Mouse (Mus musculus) hindbrain, embryonic 12.5 days (tissue): ENCODE results near the gene Erc2. TPM values are rescaled to one million over a fixed set of nuclear protein-coding genes. Genes with fewer than 3 reads are reported as not detected.

Experiments used
- ATAC-seq: fragments of 200-750 bp; cut with Nextera tagmentation; 2 replicates; pipeline ENCODE4 v1.8.0; 2017; ENCODE audit warnings: moderate TSS enrichment; ENCODE audit not compliant: low FRiP score
- H3K27ac ChIP-seq: fragments of 300-500 bp; sonication (generic); 2 replicates; pipeline ENCODE4 v1.5.1; 2016; ENCODE audit warnings: mild to moderate bottlenecking
- H3K27me3 ChIP-seq: fragments of 300-500 bp; sonication (generic); 2 replicates; pipeline ENCODE4 v1.6.1; 2016; ENCODE audit warnings: mild to moderate bottlenecking
- H3K36me3 ChIP-seq: fragments of 300-500 bp; sonication (generic); 2 replicates; pipeline ENCODE4 v1.6.1; 2016; ENCODE audit warnings: mild to moderate bottlenecking
- H3K4me1 ChIP-seq: fragments of 300-500 bp; sonication (generic); 2 replicates; pipeline ENCODE4 v1.6.1; 2016
- H3K4me2 ChIP-seq: fragments of 300-500 bp; sonication (generic); replicated peaks from 2 replicates; pipeline ENCODE4 v1.6.1; 2016; ENCODE audit warnings: mild to moderate bottlenecking
- H3K4me3 ChIP-seq: fragments of 300-500 bp; sonication (generic); 2 replicates; pipeline ENCODE4 v1.5.1; 2016; ENCODE audit warnings: mild to moderate bottlenecking
- H3K9ac ChIP-seq: fragments of 300-500 bp; sonication (generic); 2 replicates; pipeline ENCODE4 v1.6.1; 2016; ENCODE audit warnings: mild to moderate bottlenecking, moderate library complexity
- H3K9me3 ChIP-seq: fragments of 300-500 bp; sonication (generic); replicated peaks from 2 replicates; pipeline ENCODE4 v1.6.1; 2016; ENCODE audit warnings: mild to moderate bottlenecking
- WGBS: fragments of 180-500 bp; shearing (Covaris S2); methylation state at CpG from one replicate; pipeline ENCODE4 v1.1.7; 2016; 5-methylcytosine and 5-hydroxymethylcytosine counted together
- polyA plus RNA-seq: library from polyadenylated mRNA; unstranded; fragments of >200 nt; fragmentation: Nextera tagmentation; extraction: Ambion mirVana; gene quantifications from 2 replicates; pipeline ENCODE4 v1.2.1, GENCODE M21; 2016

Erc2 gene
- polyA plus RNA-seq, 1 experiment from 2014 or later = 36.0 TPM

GRCm38 (mm10) chr14:27739436-27739835 is 117.2 kb downstream of the Erc2 start:
- ATAC-seq = no peak
- Histone ChIP-seq H3K4me3 (no peak overlapping the region), H3K36me3 (no peaks in the 10 kb centered on the region), H3K4me2 (no peak overlapping the region), H3K27me3 (no peaks in the 10 kb centered on the region), H3K27ac (no peak overlapping the region), H3K4me1 (peaks cover 13% of the 10 kb centered on the region; the same call in 1 of the 2 replicates), H3K9ac (no peak overlapping the region), H3K9me3 (no peaks in the 10 kb centered on the region)
- 19% methylated on average over 1 of the region's 1 CpGs for WGBS

- Histone ChIP-seq H3K36me3 (no peaks in the 10 kb centered on the region), H3K27ac (no peak overlapping the region), H3K4me3 (no peak overlapping the region), H3K4me1 (peaks cover 13% of the 10 kb centered on the region; the same call in 1 of the 2 replicates), H3K4me2 (no peak overlapping the region), H3K9ac (no peak overlapping the region), H3K9me3 (no peaks in the 10 kb centered on the region), H3K27me3 (no peaks in the 10 kb centered on the region)
- no peak for ATAC-seq
- 30% methylated on average over 3 of the region's 3 CpGs for WGBS
These were observed 119.2 kb downstream of the Erc2 start for GRCm38 (mm10) chr14:27741248-27741916.

GRCm38 (mm10) chr14:27754340-27754739 is 132.1 kb downstream of the Erc2 start:
- H3K4me2 ChIP-seq = no peak overlapping the region
- no peak for ATAC-seq
- no peaks in the 10 kb centered on the region for H3K4me1 ChIP-seq
- no peak overlapping the region for H3K4me3 ChIP-seq
- H3K27ac ChIP-seq = no peak overlapping the region
- H3K9me3 ChIP-seq = no peaks in the 10 kb centered on the region
- no peak overlapping the region for H3K9ac ChIP-seq
- WGBS = 70% methylated on average over 1 of the region's 1 CpGs
- no peaks in the 10 kb centered on the region for H3K27me3 ChIP-seq
- H3K36me3 ChIP-seq = no peaks in the 10 kb centered on the region

GRCm38 (mm10) chr14:27756901-27757300 is 134.7 kb downstream of the Erc2 start:
- H3K4me1 ChIP-seq = no peaks in the 10 kb centered on the region
- 95% methylated on average over 5 of the region's 5 CpGs for WGBS
- H3K9ac ChIP-seq = no peak overlapping the region
- no peak for ATAC-seq
- no peak overlapping the region for H3K4me3 ChIP-seq
- no peak overlapping the region for H3K27ac ChIP-seq
- no peaks in the 10 kb centered on the region for H3K36me3 ChIP-seq
- no peaks in the 10 kb centered on the region for H3K9me3 ChIP-seq
- H3K27me3 ChIP-seq = no peaks in the 10 kb centered on the region
- H3K4me2 ChIP-seq = no peak overlapping the region

- Histone ChIP-seq H3K4me3 (no peak overlapping the region), H3K36me3 (no peaks in the 10 kb centered on the region), H3K27me3 (no peaks in the 10 kb centered on the region), H3K9me3 (no peaks in the 10 kb centered on the region), H3K4me2 (no peak overlapping the region), H3K4me1 (no peaks in the 10 kb centered on the region), H3K27ac (no peak overlapping the region), H3K9ac (no peak overlapping the region)
- ATAC-seq = no peak
- 78% methylated on average over 1 of the region's 1 CpGs for WGBS
These were observed 136.0 kb downstream of the Erc2 start for GRCm38 (mm10) chr14:27758230-27758629.

GRCm38 (mm10) chr14:27759069-27759628 is 136.9 kb downstream of the Erc2 start:
- Histone ChIP-seq H3K4me3 (no peak overlapping the region), H3K4me1 (no peaks in the 10 kb centered on the region), H3K36me3 (no peaks in the 10 kb centered on the region), H3K4me2 (no peak overlapping the region), H3K27me3 (no peaks in the 10 kb centered on the region), H3K27ac (no peak overlapping the region), H3K9ac (no peak overlapping the region), H3K9me3 (no peaks in the 10 kb centered on the region)
- 93% methylated on average over 6 of the region's 6 CpGs for WGBS
- no peak for ATAC-seq

- Histone ChIP-seq H3K36me3 (no peaks in the 10 kb centered on the region), H3K9me3 (no peaks in the 10 kb centered on the region), H3K27ac (no peak overlapping the region), H3K9ac (no peak overlapping the region), H3K27me3 (no peaks in the 10 kb centered on the region), H3K4me2 (no peak overlapping the region), H3K4me3 (no peak overlapping the region), H3K4me1 (no peaks in the 10 kb centered on the region)
- no peak for ATAC-seq
- WGBS = 85% methylated on average over 9 of the region's 9 CpGs
These were observed 137.8 kb downstream of the Erc2 start for GRCm38 (mm10) chr14:27759982-27760381.

- Histone ChIP-seq H3K27me3 (no peaks in the 10 kb centered on the region), H3K27ac (no peak overlapping the region), H3K9ac (no peak overlapping the region), H3K9me3 (no peaks in the 10 kb centered on the region), H3K4me3 (no peak overlapping the region), H3K36me3 (no peaks in the 10 kb centered on the region), H3K4me2 (no peak overlapping the region), H3K4me1 (no peaks in the 10 kb centered on the region)
- WGBS = 74% methylated on average over 5 of the region's 5 CpGs
- ATAC-seq = no peak
These were observed 153.1 kb downstream of the Erc2 start for GRCm38 (mm10) chr14:27775367-27775766.

- Histone ChIP-seq H3K27ac (no peak overlapping the region), H3K9ac (no peak overlapping the region), H3K4me2 (no peak overlapping the region), H3K36me3 (no peaks in the 10 kb centered on the region), H3K4me3 (no peak overlapping the region), H3K27me3 (no peaks in the 10 kb centered on the region), H3K4me1 (no peaks in the 10 kb centered on the region), H3K9me3 (no peaks in the 10 kb centered on the region)
- no peak for ATAC-seq
- WGBS = 75% methylated on average over 8 of the region's 8 CpGs
These were observed 156.3 kb downstream of the Erc2 start for GRCm38 (mm10) chr14:27778503-27778902.

- Histone ChIP-seq H3K4me1 (no peaks in the 10 kb centered on the region), H3K27me3 (no peaks in the 10 kb centered on the region), H3K36me3 (no peaks in the 10 kb centered on the region), H3K9me3 (no peaks in the 10 kb centered on the region), H3K9ac (no peak overlapping the region), H3K4me3 (no peak overlapping the region), H3K4me2 (no peak overlapping the region), H3K27ac (no peak overlapping the region)
- 80% methylated on average over 2 of the region's 2 CpGs for WGBS
- no peak for ATAC-seq
These were observed 156.9 kb downstream of the Erc2 start for GRCm38 (mm10) chr14:27778982-27779701.

GRCm38 (mm10) chr14:27781221-27781620 is 159.0 kb downstream of the Erc2 start:
- Histone ChIP-seq H3K9me3 (no peaks in the 10 kb centered on the region), H3K36me3 (no peaks in the 10 kb centered on the region), H3K27me3 (no peaks in the 10 kb centered on the region), H3K9ac (no peak overlapping the region), H3K4me1 (no peaks in the 10 kb centered on the region), H3K4me3 (no peak overlapping the region), H3K4me2 (no peak overlapping the region), H3K27ac (no peak overlapping the region)
- ATAC-seq = no peak
- WGBS = 69% methylated on average over 1 of the region's 1 CpGs

- no peaks in the 10 kb centered on the region for H3K4me1 ChIP-seq
- H3K9ac ChIP-seq = no peak overlapping the region
- H3K9me3 ChIP-seq = no peaks in the 10 kb centered on the region
- no peak overlapping the region for H3K27ac ChIP-seq
- no peak for ATAC-seq
- WGBS = 84% methylated on average over 4 of the region's 4 CpGs
- no peaks in the 10 kb centered on the region for H3K27me3 ChIP-seq
- H3K4me3 ChIP-seq = no peak overlapping the region
- no peaks in the 10 kb centered on the region for H3K36me3 ChIP-seq
- no peak overlapping the region for H3K4me2 ChIP-seq
These were observed 162.6 kb downstream of the Erc2 start for GRCm38 (mm10) chr14:27784826-27785225.

- no peak for ATAC-seq
- H3K9ac ChIP-seq = no peak overlapping the region
- no peak overlapping the region for H3K4me2 ChIP-seq
- H3K36me3 ChIP-seq = no peaks in the 10 kb centered on the region
- no peaks in the 10 kb centered on the region for H3K9me3 ChIP-seq
- H3K27ac ChIP-seq = no peak overlapping the region
- WGBS = 94% methylated on average over 2 of the region's 2 CpGs
- H3K4me3 ChIP-seq = no peak overlapping the region
- no peaks in the 10 kb centered on the region for H3K27me3 ChIP-seq
- H3K4me1 ChIP-seq = no peaks in the 10 kb centered on the region
These were observed 163.3 kb downstream of the Erc2 start for GRCm38 (mm10) chr14:27785562-27785961.
